Mouse (Mus musculus) CH12.LX (cell line): Measurements from ENCODE around the gene Clic5. TPM values are rescaled to one million over a fixed set of nuclear protein-coding genes. Genes with fewer than 3 reads are reported as not detected.

ENCODE experiments used
- DNase-seq: peaks from one replicate; pipeline ENCODE4 v3.0.0-alpha.2; 2013; ENCODE audit errors: extremely low read depth
- H3K27ac ChIP-seq: 2 replicates; pipeline ENCODE4 v1.5.1; 2012; ENCODE audit warnings: low read depth, mild to moderate bottlenecking, control low read depth, moderate library complexity; ENCODE audit not compliant: insufficient read depth
- H3K27me3 ChIP-seq: replicated peaks from 2 replicates; pipeline ENCODE3; 2012; ENCODE audit warnings: inconsistent platforms
- H3K36me3 ChIP-seq, 2 experiments: replicated peaks in 1 of 2; 2 replicates each; pipeline versions ENCODE3 to v1.6.1; 2012; ENCODE audit warnings: inconsistent platforms in 1 of 2, low read length in 1 of 2, mild to moderate bottlenecking in 1 of 2, mixed read lengths in 1 of 2, moderate library complexity in 1 of 2; ENCODE audit not compliant: control insufficient read depth in 1 of 2, insufficient read depth in 1 of 2
- H3K4me1 ChIP-seq, 2 experiments: 2 replicates each; pipeline ENCODE4 v1.6.1; 2012; ENCODE audit warnings: inconsistent platforms in 1 of 2, moderate library complexity in 1 of 2; ENCODE audit not compliant: insufficient read depth in 2 of 2, control insufficient read depth in 1 of 2
- H3K4me2 ChIP-seq: 2 replicates; pipeline ENCODE4 v1.6.1; 2012; ENCODE audit warnings: low read depth, mild to moderate bottlenecking, control low read depth; ENCODE audit not compliant: poor library complexity, insufficient read depth, severe bottlenecking
- H3K4me3 ChIP-seq, 3 experiments: fragments of 150-350 bp in 1 of 3; sonication (generic) in 1 of 3; replicated peaks in 1 of 3; 2 replicates each; pipeline versions ENCODE3 to v1.5.1; 2011 to 2012; ENCODE audit warnings: low read depth in 2 of 3, low read length in 2 of 3, mild to moderate bottlenecking in 2 of 3, moderate library complexity in 2 of 3, control low read depth in 1 of 3, improper control_type of control experiment in 1 of 3, inconsistent platforms in 1 of 3, mixed read lengths in 1 of 3; ENCODE audit not compliant: poor library complexity in 1 of 3
- H3K79me2 ChIP-seq: replicated peaks from 2 replicates; pipeline ENCODE4 v1.6.1; 2012; ENCODE audit warnings: mild to moderate bottlenecking, moderate library complexity; ENCODE audit not compliant: control insufficient read depth, poor library complexity, insufficient read depth, severe bottlenecking; ENCODE audit errors: extremely low read depth
- H3K9ac ChIP-seq: 2 replicates; pipeline ENCODE4 v1.6.1; 2012; ENCODE audit warnings: low read depth, mild to moderate bottlenecking, control low read depth, moderate library complexity; ENCODE audit not compliant: insufficient read depth
- H3K9me3 ChIP-seq: replicated peaks from 2 replicates; pipeline ENCODE3; 2012; ENCODE audit warnings: low read length, inconsistent platforms, mixed read lengths
- BHLHE40 ChIP-seq: IDR thresholded peaks from 2 replicates; pipeline ENCODE4 v1.6.1; 2011; ENCODE audit warnings: mild to moderate bottlenecking, low read depth, low read length, improper control_type of control experiment
- CHD1 ChIP-seq: IDR thresholded peaks from 2 replicates; pipeline ENCODE4 v1.6.1; 2012; ENCODE audit warnings: low read depth, low read length, improper control_type of control experiment, inconsistent platforms
- CHD2 ChIP-seq: IDR thresholded peaks from 2 replicates; pipeline ENCODE4 v1.6.1; 2011; ENCODE audit warnings: low read length, improper control_type of control experiment
- CTCF ChIP-seq, 2 experiments: IDR thresholded peaks in 1 of 2; conservative IDR thresholded peaks in 1 of 2; 2 replicates each; pipeline ENCODE4 v1.5.1; 2011 to 2012; ENCODE audit warnings: low read depth in 2 of 2, low read length in 2 of 2, improper control_type of control experiment in 1 of 2, inconsistent platforms in 1 of 2, mild to moderate bottlenecking in 1 of 2, moderate library complexity in 1 of 2
- E2F4 ChIP-seq: IDR thresholded peaks from 2 replicates; pipeline ENCODE4 v1.6.1; 2011; ENCODE audit warnings: low read depth, low read length, improper control_type of control experiment; ENCODE audit not compliant: insufficient replicate concordance
- EP300 ChIP-seq: IDR thresholded peaks from 2 replicates; pipeline ENCODE4 v1.6.1; 2011; ENCODE audit warnings: low read length, improper control_type of control experiment
- ETS1 ChIP-seq: conservative IDR thresholded peaks from 2 replicates; pipeline ENCODE4 v1.6.1; 2012; ENCODE audit warnings: low read depth, mild to moderate bottlenecking, inconsistent platforms, low read length, improper control_type of control experiment, moderate library complexity
- GABPA ChIP-seq: IDR thresholded peaks from 2 replicates; pipeline ENCODE4 v1.6.1; 2012; ENCODE audit warnings: low read depth, low read length, improper control_type of control experiment, inconsistent platforms; ENCODE audit not compliant: insufficient replicate concordance
- IRF4 ChIP-seq: IDR thresholded peaks from 2 replicates; pipeline ENCODE4 v1.6.1; 2014; ENCODE audit warnings: low read depth, mild to moderate bottlenecking, inconsistent platforms, low read length, improper control_type of control experiment
- JUN ChIP-seq: IDR thresholded peaks from 2 replicates; pipeline ENCODE4 v1.6.1; 2011; ENCODE audit warnings: low read depth, mild to moderate bottlenecking, low read length, improper control_type of control experiment, moderate library complexity; ENCODE audit not compliant: insufficient read depth
- JUND ChIP-seq: conservative IDR thresholded peaks from 2 replicates; pipeline ENCODE4 v1.6.1; 2011; ENCODE audit warnings: low read depth, low read length, improper control_type of control experiment
- KAT2A ChIP-seq: IDR thresholded peaks from 2 replicates; pipeline ENCODE4 v1.6.1; 2012; ENCODE audit warnings: low read length, improper control_type of control experiment, inconsistent platforms; ENCODE audit not compliant: insufficient replicate concordance
- MEF2A ChIP-seq: IDR thresholded peaks from 2 replicates; pipeline ENCODE4 v1.6.1; 2014; ENCODE audit warnings: low read depth, mild to moderate bottlenecking, inconsistent platforms, low read length, improper control_type of control experiment, borderline replicate concordance
- NELFE ChIP-seq: IDR thresholded peaks from 2 replicates; pipeline ENCODE4 v1.6.1; 2011; ENCODE audit warnings: low read depth, low read length, improper control_type of control experiment
- NRF1 ChIP-seq: IDR thresholded peaks from 2 replicates; pipeline ENCODE4 v1.6.1; 2014; ENCODE audit warnings: low read depth, mild to moderate bottlenecking, inconsistent platforms, low read length, improper control_type of control experiment, moderate library complexity
- POLR2A ChIP-seq: IDR thresholded peaks from 2 replicates; pipeline ENCODE4 v1.6.1; 2011; ENCODE audit warnings: low read depth, mild to moderate bottlenecking, improper control_type of control experiment, low read length
- RAD21 ChIP-seq: IDR thresholded peaks from 2 replicates; pipeline ENCODE4 v1.6.1; 2011; ENCODE audit warnings: low read depth, mild to moderate bottlenecking, low read length, improper control_type of control experiment, moderate library complexity
- RCOR1 ChIP-seq: conservative IDR thresholded peaks from 2 replicates; pipeline ENCODE4 v1.6.1; 2012; ENCODE audit warnings: low read depth, mild to moderate bottlenecking, inconsistent platforms, low read length, improper control_type of control experiment
- SMC3 ChIP-seq: IDR thresholded peaks from 2 replicates; pipeline ENCODE4 v1.6.1; 2011; ENCODE audit warnings: low read depth, low read length, improper control_type of control experiment
- UBTF ChIP-seq: IDR thresholded peaks from 2 replicates; pipeline ENCODE4 v1.6.1; 2012; ENCODE audit warnings: low read depth, mild to moderate bottlenecking, inconsistent platforms, low read length, improper control_type of control experiment, moderate library complexity
- USF1 ChIP-seq: IDR thresholded peaks from 2 replicates; pipeline ENCODE4 v1.6.1; 2014; ENCODE audit warnings: low read depth, mild to moderate bottlenecking, inconsistent platforms, low read length, improper control_type of control experiment
- USF2 ChIP-seq: conservative IDR thresholded peaks from 2 replicates; pipeline ENCODE4 v1.6.1; 2011; ENCODE audit warnings: low read depth, low read length, improper control_type of control experiment
- ZC3H11A ChIP-seq: IDR thresholded peaks from 2 replicates; pipeline ENCODE4 v1.6.1; 2012; ENCODE audit warnings: low read depth, mild to moderate bottlenecking, inconsistent platforms, low read length, improper control_type of control experiment
- ZMIZ1 ChIP-seq: IDR thresholded peaks from 2 replicates; pipeline ENCODE4 v1.6.1; 2012; ENCODE audit warnings: low read depth, mild to moderate bottlenecking, inconsistent platforms, low read length, improper control_type of control experiment
- dilution Hi-C: fragments of 300-500 bp; cut with MboI; formaldehyde crosslinking; loops from 2 replicates; pipeline ENCODE4 v1.14.3; 2020; ENCODE audit warnings: low sequenced_read_pairs; ENCODE audit not compliant: extremely low pct_unique_long_range_greater_than_20kb, extremely low pct_ligation_motif_present
- in situ Hi-C: fragments of 300-500 bp; cut with MboI; formaldehyde crosslinking; loops from 3 replicates; pipeline ENCODE4 v1.14.3; 2019; ENCODE audit warnings: low sequenced_read_pairs, low pct_ligation_motif_present, low pct_unique_long_range_greater_than_20kb, mixed read lengths
- polyA plus RNA-seq: library from polyadenylated mRNA; unstranded; fragments of >175 nt; gene quantifications from 2 replicates; pipeline ENCODE4 v1.2.1, GENCODE M21; 2012; ENCODE audit warnings: low read depth; ENCODE audit not compliant: insufficient read length
- total RNA-seq, 2 experiments: library from RNA; depleted of rRNA; stranded (reverse); fragments of 300-350 nt in 1 of 2; fragments of >200 nt in 1 of 2; gene quantifications; 2 replicates each; pipeline ENCODE4 v1.2.3; 2012 to 2014

The Clic5 gene
- total and polyA plus RNA-seq, 3 experiments = not detected

DNA sequence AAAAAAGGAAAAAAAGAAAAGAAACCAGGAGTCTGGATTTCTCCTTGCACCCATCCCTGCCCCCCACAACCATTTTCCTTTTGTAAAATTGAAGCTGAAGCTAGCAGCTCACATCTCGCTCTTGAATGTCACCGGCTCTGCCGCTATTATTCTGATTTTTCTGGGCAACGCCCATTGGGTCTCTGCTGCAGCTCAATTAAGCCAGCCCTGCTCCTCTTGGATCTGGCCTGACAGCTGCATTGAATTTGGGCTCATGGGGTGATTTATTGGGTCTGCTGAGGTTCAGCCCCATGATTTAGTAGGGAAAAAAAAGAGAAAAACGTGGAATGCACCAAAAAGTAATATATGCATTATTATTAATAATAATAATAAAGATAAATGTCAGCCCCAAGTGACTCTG is 111.9 kb downstream of the Clic5 start:
- H3K4me3 ChIP-seq = no peak overlapping the region
- dilution Hi-C loops = no loop called here
- in situ Hi-C loops = no loop called here

DNA sequence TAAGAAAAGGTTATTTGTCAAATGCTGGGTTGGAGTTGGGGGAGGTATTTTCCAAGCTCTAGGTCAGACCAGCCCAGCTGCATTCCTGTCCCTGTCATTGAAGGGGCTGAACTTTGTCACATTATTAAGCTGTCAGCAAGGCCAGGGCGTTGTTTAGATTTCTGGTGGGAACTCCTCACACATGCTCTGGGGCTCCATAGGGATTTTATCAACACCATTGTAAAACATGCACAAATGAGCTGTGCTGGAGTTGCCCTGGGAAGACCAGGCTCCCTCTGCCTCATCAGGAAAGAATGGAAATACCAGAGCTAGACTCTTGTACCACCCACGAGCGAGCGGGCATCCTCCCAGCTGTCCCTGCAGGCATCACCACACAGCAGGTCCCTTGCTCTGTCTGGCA is 112.3 kb downstream of the Clic5 start:
- Histone ChIP-seq H3K36me3 (no peaks in the 10 kb centered on the region), H3K79me2 (no peaks in the 10 kb centered on the region), H3K4me3 (no peak overlapping the region), H3K9me3 (no peaks in the 10 kb centered on the region), H3K9ac (no peak overlapping the region), H3K4me1 (no peaks in the 10 kb centered on the region), H3K27ac (no peak overlapping the region), H3K4me2 (no peak overlapping the region), H3K27me3 (no peaks in the 10 kb centered on the region)
- no peak for DNase-seq
- no peak for TF ChIP-seq CTCF (conservative IDR thresholded peaks at IDR 0.05 in 1 of 2, IDR thresholded peaks at IDR 0.05 in 1 of 2; ENCODE audit: low read depth in 2 of 2, low read length in 2 of 2)
- TF ChIP-seq USF2 = no peak
- no peak for TF ChIP-seq CHD1
- no peak for TF ChIP-seq USF1
- TF ChIP-seq JUND = no peak
- TF ChIP-seq KAT2A = no peak
- no peak for TF ChIP-seq JUN
- TF ChIP-seq NRF1 = no peak
- no peak for TF ChIP-seq E2F4
- no peak for TF ChIP-seq IRF4
- no peak for TF ChIP-seq ZC3H11A
- no peak for TF ChIP-seq EP300
- no peak for TF ChIP-seq NELFE
- TF ChIP-seq SMC3 = no peak
- TF ChIP-seq POLR2A = no peak
- no peak for TF ChIP-seq UBTF
- no peak for TF ChIP-seq RCOR1
- TF ChIP-seq MEF2A = no peak
- no peak for TF ChIP-seq GABPA
- no peak for TF ChIP-seq RAD21
- dilution Hi-C loops (no loop called here), in situ Hi-C loops (no loop called here)

More for the DNA sequence above, 111.9 kb downstream of the Clic5 start:
- no peaks in the 10 kb centered on the region for H3K79me2 ChIP-seq
- H3K4me1 ChIP-seq = no peaks in the 10 kb centered on the region
- TF ChIP-seq BHLHE40 (no peak), CHD2 (no peak), ZMIZ1 (no peak), ETS1 (no peak), MEF2A (no peak)
- TF ChIP-seq, all 38 proteins: peak for 0
- Histone ChIP-seq H3K9me3 (no peaks in the 10 kb centered on the region), H3K27me3 (no peaks in the 10 kb centered on the region), H3K4me2 (no peak overlapping the region), H3K9ac (no peak overlapping the region), H3K36me3 (no peaks in the 10 kb centered on the region), H3K27ac (no peak overlapping the region)
- DNase-seq = no peak
